Mouse (Mus musculus) G1E-ER4 (cell line): ENCODE measurements around the gene 4933402J07Rik. TPM values are rescaled to one million over a fixed set of nuclear protein-coding genes. Genes with fewer than 3 reads are reported as not detected.

Experiments
- GATA1 ChIP-seq: IDR thresholded peaks from one replicate; pipeline ENCODE4 v1.8.0; 2012; ENCODE audit warnings: low read length, inconsistent platforms
- polyA plus RNA-seq: library from polyadenylated mRNA; stranded (reverse); fragments of >175 nt; gene quantifications from 2 replicates; pipeline ENCODE4 v1.2.3, GENCODE M21; 2012

4933402J07Rik gene
- polyA plus RNA-seq = not detected in 2 replicates

GRCm38 (mm10) chr8:87563553-87563952 lies at the start of gene 4933402J07Rik:
Gene 4933402J07Rik, plus strand, starts transcription at chr8:87563853.
- no peak for TF ChIP-seq GATA1

GRCm38 (mm10) chr8:87517132-87517531 lies 46.5 kb upstream of the 4933402J07Rik start:
- TF ChIP-seq GATA1 = no peak

- TF ChIP-seq GATA1 = no peak
These were observed 38.6 kb upstream of the 4933402J07Rik start for GRCm38 (mm10) chr8:87525006-87525405.

- no peak for TF ChIP-seq GATA1
These were observed 32.5 kb upstream of the 4933402J07Rik start for GRCm38 (mm10) chr8:87531176-87531575.

- TF ChIP-seq GATA1 = no peak
These were observed 30.2 kb upstream of the 4933402J07Rik start for GRCm38 (mm10) chr8:87533476-87533875.

GRCm38 (mm10) chr8:87534846-87535245 lies 28.8 kb upstream of the 4933402J07Rik start:
- TF ChIP-seq GATA1 = no peak

GRCm38 (mm10) chr8:87536615-87537329 lies 26.9 kb upstream of the 4933402J07Rik start:
- no peak for TF ChIP-seq GATA1

GRCm38 (mm10) chr8:87539829-87540394 lies 23.7 kb upstream of the 4933402J07Rik start:
- no peak for TF ChIP-seq GATA1

GRCm38 (mm10) chr8:87549881-87550280 lies 13.8 kb upstream of the 4933402J07Rik start:
- TF ChIP-seq GATA1 = no peak

- no peak for TF ChIP-seq GATA1
These were observed 10.9 kb upstream of the 4933402J07Rik start for GRCm38 (mm10) chr8:87552801-87553200.

GRCm38 (mm10) chr8:87560801-87561200 lies 2.9 kb upstream of the 4933402J07Rik start:
- no peak for TF ChIP-seq GATA1

GRCm38 (mm10) chr8:87569203-87569602 lies 5.5 kb downstream of the 4933402J07Rik start:
- no peak for TF ChIP-seq GATA1

- no peak for TF ChIP-seq GATA1
These were observed 6.3 kb downstream of the 4933402J07Rik start for GRCm38 (mm10) chr8:87569706-87570563.

- no peak for TF ChIP-seq GATA1
These were observed 6.9 kb downstream of the 4933402J07Rik start for GRCm38 (mm10) chr8:87570564-87570855.

- TF ChIP-seq GATA1 = no peak
These were observed 7.2 kb downstream of the 4933402J07Rik start for GRCm38 (mm10) chr8:87570880-87571279.

- no peak for TF ChIP-seq GATA1
These were observed 30.6 kb downstream of the 4933402J07Rik start for GRCm38 (mm10) chr8:87594272-87594671.
